ENCODE assay signal across 8 mouse cellular contexts in the genomic region with DNA sequence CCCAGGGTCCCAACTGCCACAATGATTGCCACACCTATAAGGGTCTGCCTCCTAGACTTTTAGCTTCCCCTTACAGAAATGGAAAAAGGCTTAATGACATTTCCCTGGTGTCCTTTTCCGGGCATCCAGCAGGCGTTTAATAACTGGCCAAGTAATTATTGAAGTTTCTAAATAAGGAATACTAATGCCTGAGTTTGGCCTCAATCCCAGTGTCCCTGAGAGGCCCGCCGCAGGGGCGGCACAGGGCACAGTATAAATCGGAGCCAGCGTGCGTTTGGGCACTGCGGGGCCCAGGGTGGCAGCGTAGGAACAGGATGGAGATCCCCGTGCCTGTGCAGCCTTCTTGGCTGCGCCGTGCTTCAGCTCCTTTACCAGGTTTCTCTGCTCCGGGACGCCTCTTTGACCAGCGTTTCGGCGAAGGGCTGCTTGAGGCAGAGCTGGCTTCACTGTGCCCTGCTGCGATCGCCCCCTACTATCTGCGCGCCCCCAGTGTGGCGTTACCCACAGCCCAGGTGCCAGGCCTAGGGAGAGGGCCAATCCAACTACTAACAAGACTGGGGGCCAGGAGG. TPM values are rescaled to one million over a fixed set of nuclear protein-coding genes. Genes with fewer than 3 reads are reported as not detected.
DNase-seq lines count a peak whose midpoint lies in the region; ATAC-seq and TF ChIP-seq lines count a peak whose summit lies in the region.

No protein-coding gene starts in this region.

- TF ChIP-seq EP300 in heart, postnatal 0 days (IDR thresholded peaks at IDR 0.05; ENCODE audit: low read depth), result no peak

- no peak for TF ChIP-seq POLR2A in thymus, adult 2 months (IDR thresholded peaks at IDR 0.05; ENCODE audit: control insufficient read depth, extremely low read depth, insufficient read depth, low read length, poor library complexity)

- DNase-seq in adrenal gland, postnatal 10 days, result peak; percentile 84
- peak; percentile 76 for DNase-seq in heart, postnatal 0 days (ENCODE audit: low spot score)
- DNase-seq in kidney, postnatal 25 days, result peak; percentile 38 to 75
- DNase-seq in thymus, adult 2 months, result no peak
- no peak for DNase-seq in right cerebral cortex, postnatal 36 days (ENCODE audit: low spot score in 2 of 2)

- ATAC-seq in erythroid progenitor cell, adult 5-6 weeks (replicated peaks; ENCODE audit: low FRiP score, poor library complexity, severe bottlenecking), result peak; percentile 24; the same call in 1 of the 2 replicates
- ATAC-seq in heart, postnatal 0 days (ENCODE audit: insufficient read depth, low read depth), result peak; percentile 64
- 0 out of 2 replicates have a peak, but pooled peaks have one; percentile 15 for ATAC-seq in megakaryocyte progenitor cell, adult 5-6 weeks (replicated peaks; ENCODE audit: poor library complexity)

- peaks cover 54% of the 10 kb centered on the region for H3K36me3 ChIP-seq in E14TG2a.4 (ENCODE audit: insufficient read depth, low read length)
- H3K36me3 ChIP-seq in heart, postnatal 0 days (replicated peaks; ENCODE audit: control insufficient read depth, insufficient read depth, low read length), result peaks cover 34% of the 10 kb centered on the region
- peaks cover 19% of the 10 kb centered on the region for H3K36me3 ChIP-seq in thymus, adult 2 months (ENCODE audit: control insufficient read depth, insufficient read depth, low read length)

- WGBS in heart, postnatal 0 days, result 1% methylated on average over 23 of the region's 23 CpGs
- WGBS in thymus, adult 2 months, result 1% methylated on average over 23 of the region's 23 CpGs

- H3K4me2 ChIP-seq in heart, postnatal 0 days (ENCODE audit: low read depth, low read length), result peak overlapping the region; percentile 79

- H3K4me3 ChIP-seq in E14TG2a.4 (replicated peaks; ENCODE audit: low read length), result peak overlapping the region; percentile 88
- peak overlapping the region; percentile 80 for H3K4me3 ChIP-seq in heart, postnatal 0 days (ENCODE audit: low read depth, low read length)
- H3K4me3 ChIP-seq in thymus, adult 2 months (ENCODE audit: control insufficient read depth, insufficient read depth, low read length), result peak overlapping the region; percentile 89

- peak overlapping the region; percentile 79 for H3K9ac ChIP-seq in heart, postnatal 0 days (replicated peaks; ENCODE audit: low read depth, low read length)

- no peak for TF ChIP-seq CTCF in E14TG2a.4 (conservative IDR thresholded peaks at IDR 0.05; ENCODE audit: low read length)
- no peak for TF ChIP-seq CTCF in heart, postnatal 0 days (IDR thresholded peaks at IDR 0.05; ENCODE audit: low read depth)
- no peak for TF ChIP-seq CTCF in thymus, adult 2 months (IDR thresholded peaks at IDR 0.05; ENCODE audit: borderline replicate concordance, control insufficient read depth, extremely low read depth, insufficient read depth, low read length, poor library complexity)

- no peaks in the 10 kb centered on the region for H3K9me3 ChIP-seq in E14TG2a.4 (ENCODE audit: low read length)
- no peaks in the 10 kb centered on the region for H3K9me3 ChIP-seq in heart, postnatal 0 days (replicated peaks; ENCODE audit: control insufficient read depth, low read length)

- H3K27me3 ChIP-seq in E14TG2a.4 (ENCODE audit: insufficient read depth, low read length), result no peaks in the 10 kb centered on the region
- H3K27me3 ChIP-seq in heart, postnatal 0 days (ENCODE audit: control insufficient read depth, insufficient read depth, low read length), result no peaks in the 10 kb centered on the region
- no peaks in the 10 kb centered on the region for H3K27me3 ChIP-seq in thymus, adult 2 months (ENCODE audit: control insufficient read depth, insufficient read depth, low read length)

- peaks cover 63% of the 10 kb centered on the region for H3K4me1 ChIP-seq in E14TG2a.4 (replicated peaks; ENCODE audit: low read depth, low read length)
- peaks cover 7% of the 10 kb centered on the region for H3K4me1 ChIP-seq in heart, postnatal 0 days (ENCODE audit: control insufficient read depth, insufficient read depth)
- H3K4me1 ChIP-seq in thymus, adult 2 months (replicated peaks; ENCODE audit: control insufficient read depth, insufficient read depth, low read length), result peaks cover 13% of the 10 kb centered on the region

- peak overlapping the region; percentile 97 for H3K27ac ChIP-seq in heart, postnatal 0 days (ENCODE audit: low read depth)
- H3K27ac ChIP-seq in thymus, adult 2 months (ENCODE audit: control insufficient read depth, insufficient read depth, low read length), result peak overlapping the region; percentile 76; the same call in 1 of the 2 replicates

RNA-seq across cellular contexts. Expression of a gene that starts 1.0 kb away (rescaled TPM):
- 10 to 100 TPM in 1 of 2 experiments, 1 to 10 TPM in 1; 5.3 to 10.1 TPM for total RNA-seq in adrenal gland, postnatal 10 days (2021)
- 16.8 and 24.5 TPM in 2 replicates for total RNA-seq in erythroid progenitor cell, adult 5-6 weeks (2015; ENCODE audit: low replicate concordance)
- 10.9 and 18.1 TPM in 2 replicates for total RNA-seq in erythroid progenitor cell, adult 5-6 weeks (2017; ENCODE audit: low replicate concordance)
- total RNA-seq in heart, postnatal 0 days (2014; rRNA removed; ENCODE audit: low replicate concordance), result 6.5 and 7.1 TPM in 2 replicates
- polyA plus RNA-seq in heart, postnatal 0 days (2015; fragmentation: Nextera tagmentation; extraction: Ambion mirVana), result 2.5 and 3.2 TPM in 2 replicates
- 11.5 and 16.3 TPM in 2 replicates for total RNA-seq in megakaryocyte progenitor cell, adult 5-6 weeks (2015)
- total RNA-seq in megakaryocyte progenitor cell, adult 5-6 weeks (2017), result 1.8 and 4.7 TPM in 2 replicates
- polyA plus RNA-seq in thymus, adult 2 months (2012; rRNA removed), result 36.1 and 36.3 TPM in 2 replicates

RNA-seq across cellular contexts. Expression of a gene that starts 1.1 kb away (rescaled TPM):
- 10 to 100 TPM; 25.5 to 68.9 TPM for total RNA-seq in adrenal gland, postnatal 10 days (2021)
- 62.7 and 79.2 TPM in 2 replicates for total RNA-seq in erythroid progenitor cell, adult 5-6 weeks (2015; ENCODE audit: low replicate concordance)
- 19.0 and 21.8 TPM in 2 replicates for total RNA-seq in erythroid progenitor cell, adult 5-6 weeks (2017; ENCODE audit: low replicate concordance)
- 72.0 and 93.3 TPM in 2 replicates for total RNA-seq in heart, postnatal 0 days (2014; rRNA removed; ENCODE audit: low replicate concordance)
- 339 and 340 TPM in 2 replicates for polyA plus RNA-seq in heart, postnatal 0 days (2015; fragmentation: Nextera tagmentation; extraction: Ambion mirVana)
- total RNA-seq in megakaryocyte progenitor cell, adult 5-6 weeks (2015), result 11.7 and 12.2 TPM in 2 replicates
- 3.5 and 4.4 TPM in 2 replicates for total RNA-seq in megakaryocyte progenitor cell, adult 5-6 weeks (2017)
- polyA plus RNA-seq in thymus, adult 2 months (2012; rRNA removed), result 30.0 and 89.6 TPM in 2 replicates

RNA-seq across cellular contexts. Expression of a gene that starts 6.5 kb away (rescaled TPM):
- total RNA-seq in adrenal gland, postnatal 10 days (2021), result 10 to 100 TPM; 34.4 to 40.5 TPM
- total RNA-seq in erythroid progenitor cell, adult 5-6 weeks (2015; ENCODE audit: low replicate concordance), result 31.4 and 56.2 TPM in 2 replicates
- total RNA-seq in erythroid progenitor cell, adult 5-6 weeks (2017; ENCODE audit: low replicate concordance), result 12.5 and 22.3 TPM in 2 replicates
- 11.9 and 19.7 TPM in 2 replicates for total RNA-seq in heart, postnatal 0 days (2014; rRNA removed; ENCODE audit: low replicate concordance)
- polyA plus RNA-seq in heart, postnatal 0 days (2015; fragmentation: Nextera tagmentation; extraction: Ambion mirVana), result 26.2 and 27.1 TPM in 2 replicates
- total RNA-seq in megakaryocyte progenitor cell, adult 5-6 weeks (2015), result 54.8 and 67.5 TPM in 2 replicates
- 27.2 and 39.8 TPM in 2 replicates for total RNA-seq in megakaryocyte progenitor cell, adult 5-6 weeks (2017)
- 73.0 and 78.6 TPM in 2 replicates for polyA plus RNA-seq in thymus, adult 2 months (2012; rRNA removed)

RNA-seq across cellular contexts. Expression of a gene that starts 10.0 kb away (rescaled TPM):
- 10 to 100 TPM; 61.4 to 71.1 TPM for total RNA-seq in adrenal gland, postnatal 10 days (2021)
- total RNA-seq in erythroid progenitor cell, adult 5-6 weeks (2015; ENCODE audit: low replicate concordance), result 8.4 and 43.6 TPM in 2 replicates
- total RNA-seq in erythroid progenitor cell, adult 5-6 weeks (2017; ENCODE audit: low replicate concordance), result 40.8 and 59.9 TPM in 2 replicates
- total RNA-seq in heart, postnatal 0 days (2014; rRNA removed; ENCODE audit: low replicate concordance), result 36.9 and 41.9 TPM in 2 replicates
- polyA plus RNA-seq in heart, postnatal 0 days (2015; fragmentation: Nextera tagmentation; extraction: Ambion mirVana), result 120 and 123 TPM in 2 replicates
- 21.4 and 23.4 TPM in 2 replicates for total RNA-seq in megakaryocyte progenitor cell, adult 5-6 weeks (2015)
- total RNA-seq in megakaryocyte progenitor cell, adult 5-6 weeks (2017), result 86.9 and 96.7 TPM in 2 replicates
- polyA plus RNA-seq in thymus, adult 2 months (2012; rRNA removed), result 81.5 and 84.2 TPM in 2 replicates

RNA-seq across cellular contexts. Expression of a gene that starts 10.0 kb away (rescaled TPM):
- total RNA-seq in adrenal gland, postnatal 10 days (2021), result 1 to 10 TPM; 2.4 to 7.1 TPM
- total RNA-seq in erythroid progenitor cell, adult 5-6 weeks (2015; ENCODE audit: low replicate concordance), result 3.2 and 4.2 TPM in 2 replicates
- total RNA-seq in erythroid progenitor cell, adult 5-6 weeks (2017; ENCODE audit: low replicate concordance), result 6.8 and 7.2 TPM in 2 replicates
- 0.08 and 0.61 TPM in 2 replicates for total RNA-seq in heart, postnatal 0 days (2014; rRNA removed; ENCODE audit: low replicate concordance)
- polyA plus RNA-seq in heart, postnatal 0 days (2015; fragmentation: Nextera tagmentation; extraction: Ambion mirVana), result 3.0 and 3.4 TPM in 2 replicates
- total RNA-seq in megakaryocyte progenitor cell, adult 5-6 weeks (2015), result 2.2 and 3.7 TPM in 2 replicates
- 3.4 and 3.9 TPM in 2 replicates for total RNA-seq in megakaryocyte progenitor cell, adult 5-6 weeks (2017)
- 7.3 and 8.8 TPM in 2 replicates for polyA plus RNA-seq in thymus, adult 2 months (2012; rRNA removed)

Comparison
In these comparisons a context has a peak if more than half of its experiments do, and no peak if none do; other contexts are left out.
1. DNase-seq: peak in adrenal gland, postnatal 10 days (single experiment), heart, postnatal 0 days (single experiment) and kidney, postnatal 25 days (2 of 2); none in thymus, adult 2 months (single experiment) and right cerebral cortex, postnatal 36 days (0 of 2).
2. Peak in every context shown above with its lines, with median percentiles within 50 percentile points of each other: H3K4me3 ChIP-seq and ATAC-seq.